Mouse (Mus musculus): Measurements from ENCODE around the gene Arpp19. TPM values are rescaled to one million over a fixed set of nuclear protein-coding genes. Genes with fewer than 3 reads are reported as not detected.

Gene Arpp19
- polyA plus RNA-seq, 1 experiment: 16.1 TPM

DNA sequence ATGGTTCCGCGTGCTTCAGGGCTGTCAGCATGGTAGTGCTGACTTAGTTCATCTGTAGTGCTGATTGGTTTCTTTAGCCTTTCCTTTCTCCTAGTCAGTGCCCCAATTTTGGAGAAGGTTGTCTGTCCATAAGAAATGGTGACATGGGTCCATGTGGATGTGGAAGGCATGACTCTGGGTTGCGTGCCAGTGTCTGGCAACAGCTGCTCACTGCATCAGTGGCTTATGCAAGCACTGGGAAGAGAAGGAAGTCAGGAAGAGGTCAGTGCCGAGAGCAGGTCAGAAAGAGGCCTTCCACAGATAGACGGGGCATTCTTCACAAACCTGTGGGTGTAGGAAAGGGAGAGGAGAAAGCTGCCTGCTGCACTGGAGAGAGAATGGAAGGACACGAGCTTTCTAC is 36.4 kb upstream of the Arpp19 start:
- H3K4me1 ChIP-seq (replicated peaks; ENCODE audit: control insufficient read depth, insufficient read depth, low read length): no peaks in the 10 kb centered on the region
- DNase-seq: no peak
- H3K4me3 ChIP-seq (ENCODE audit: control insufficient read depth, insufficient read depth, low read length): no peak overlapping the region
- no peak for TF ChIP-seq POLR2A (IDR thresholded peaks at IDR 0.05; ENCODE audit: control insufficient read depth, extremely low read depth, insufficient read depth, low read length, poor library complexity)
- no peak for TF ChIP-seq CTCF (IDR thresholded peaks at IDR 0.05; ENCODE audit: borderline replicate concordance, control insufficient read depth, extremely low read depth, insufficient read depth, low read length, poor library complexity)
- H3K27ac ChIP-seq (ENCODE audit: control insufficient read depth, insufficient read depth, low read length): no peak overlapping the region
- WGBS: 96% methylated on average over 6 of the region's 6 CpGs
- no peaks in the 10 kb centered on the region for H3K36me3 ChIP-seq (ENCODE audit: control insufficient read depth, insufficient read depth, low read length)
- no peaks in the 10 kb centered on the region for H3K27me3 ChIP-seq (ENCODE audit: control insufficient read depth, insufficient read depth, low read length)

DNA sequence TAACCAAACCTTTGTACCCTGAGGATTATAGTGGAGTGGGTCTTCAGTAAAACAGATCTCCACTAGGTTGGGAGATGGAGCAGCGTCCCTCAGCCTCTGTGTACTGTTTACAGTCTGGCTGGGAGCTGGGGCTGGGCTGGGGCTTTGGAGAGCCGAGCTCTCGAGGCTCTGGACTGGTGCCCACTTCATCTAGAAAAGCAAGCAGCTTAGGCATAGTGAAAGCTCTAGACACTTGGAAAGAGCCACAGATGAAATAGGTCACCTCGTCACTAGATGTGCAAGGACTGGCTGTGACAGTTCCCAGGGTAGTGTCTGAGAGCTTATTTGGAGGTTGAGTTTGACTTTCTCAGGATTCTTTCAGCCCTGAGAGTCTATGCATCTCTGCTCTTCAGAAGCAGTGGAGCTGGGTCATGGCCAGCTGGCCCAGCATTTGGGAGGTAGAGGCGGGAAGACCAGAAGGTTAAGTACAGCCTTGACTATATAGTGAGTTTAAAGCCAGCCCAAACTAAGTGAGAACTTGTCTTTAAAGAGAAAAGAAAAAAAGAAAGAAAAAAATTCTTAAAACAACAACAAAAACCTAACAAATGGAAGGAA is 35.7 kb upstream of the Arpp19 start:
- TF ChIP-seq POLR2A (IDR thresholded peaks at IDR 0.05; ENCODE audit: control insufficient read depth, extremely low read depth, insufficient read depth, low read length, poor library complexity): no peak
- no peak for TF ChIP-seq CTCF (IDR thresholded peaks at IDR 0.05; ENCODE audit: borderline replicate concordance, control insufficient read depth, extremely low read depth, insufficient read depth, low read length, poor library complexity)
- DNase-seq: no peak
- H3K4me1 ChIP-seq (replicated peaks; ENCODE audit: control insufficient read depth, insufficient read depth, low read length): no peaks in the 10 kb centered on the region
- H3K27me3 ChIP-seq (ENCODE audit: control insufficient read depth, insufficient read depth, low read length): no peaks in the 10 kb centered on the region
- H3K27ac ChIP-seq (ENCODE audit: control insufficient read depth, insufficient read depth, low read length): no peak overlapping the region
- WGBS: 95% methylated on average over 5 of the region's 5 CpGs
- H3K4me3 ChIP-seq (ENCODE audit: control insufficient read depth, insufficient read depth, low read length): no peak overlapping the region
- no peaks in the 10 kb centered on the region for H3K36me3 ChIP-seq (ENCODE audit: control insufficient read depth, insufficient read depth, low read length)

DNA sequence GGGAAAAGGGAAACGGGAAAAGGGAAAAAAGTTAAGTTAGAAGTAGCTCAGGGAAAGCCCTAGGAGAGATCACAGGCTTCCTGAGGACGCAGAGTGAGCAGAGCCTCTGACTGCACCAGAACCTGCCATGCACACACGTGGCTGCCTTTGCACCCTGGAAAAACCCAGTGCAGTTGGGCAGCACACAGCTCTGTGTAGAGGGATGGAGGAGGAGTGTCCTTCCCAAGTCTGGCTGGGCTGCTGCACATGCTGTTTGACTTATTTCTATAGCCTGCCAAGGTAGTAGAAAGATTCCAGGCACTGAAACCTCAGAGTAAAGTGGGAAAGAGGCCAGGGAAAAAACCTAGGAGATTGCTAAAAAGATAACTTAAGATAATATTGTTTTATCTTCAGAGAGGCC is 35.2 kb upstream of the Arpp19 start:
- 83% methylated on average over 3 of the region's 3 CpGs for WGBS
- no peaks in the 10 kb centered on the region for H3K4me1 ChIP-seq (replicated peaks; ENCODE audit: control insufficient read depth, insufficient read depth, low read length)
- TF ChIP-seq CTCF (IDR thresholded peaks at IDR 0.05; ENCODE audit: borderline replicate concordance, control insufficient read depth, extremely low read depth, insufficient read depth, low read length, poor library complexity): no peak
- H3K27ac ChIP-seq (ENCODE audit: control insufficient read depth, insufficient read depth, low read length): no peak overlapping the region
- H3K36me3 ChIP-seq (ENCODE audit: control insufficient read depth, insufficient read depth, low read length): no peaks in the 10 kb centered on the region
- H3K27me3 ChIP-seq (ENCODE audit: control insufficient read depth, insufficient read depth, low read length): no peaks in the 10 kb centered on the region
- H3K4me3 ChIP-seq (ENCODE audit: control insufficient read depth, insufficient read depth, low read length): no peak overlapping the region
- no peak for DNase-seq

GRCm38 (mm10) chr9:75004203-75004602 is 33.2 kb upstream of the Arpp19 start:
- Histone ChIP-seq H3K36me3 (ENCODE audit: control insufficient read depth, insufficient read depth, low read length) (peaks cover 11% of the 10 kb centered on the region), H3K27me3 (ENCODE audit: control insufficient read depth, insufficient read depth, low read length) (no peaks in the 10 kb centered on the region), H3K4me1 (replicated peaks; ENCODE audit: control insufficient read depth, insufficient read depth, low read length) (no peaks in the 10 kb centered on the region), H3K27ac (ENCODE audit: control insufficient read depth, insufficient read depth, low read length) (no peak overlapping the region), H3K4me3 (ENCODE audit: control insufficient read depth, insufficient read depth, low read length) (no peak overlapping the region)
- WGBS: 89% methylated on average over 10 of the region's 10 CpGs
- no peak for DNase-seq
- TF ChIP-seq POLR2A (IDR thresholded peaks at IDR 0.05; ENCODE audit: control insufficient read depth, extremely low read depth, insufficient read depth, low read length, poor library complexity) (no peak), CTCF (IDR thresholded peaks at IDR 0.05; ENCODE audit: borderline replicate concordance, control insufficient read depth, extremely low read depth, insufficient read depth, low read length, poor library complexity) (no peak)

GRCm38 (mm10) chr9:75016591-75016990 is 20.8 kb upstream of the Arpp19 start:
- no peaks in the 10 kb centered on the region for H3K4me1 ChIP-seq (replicated peaks; ENCODE audit: control insufficient read depth, insufficient read depth, low read length)
- 99% methylated on average over 2 of the region's 2 CpGs for WGBS
- DNase-seq: no peak
- H3K36me3 ChIP-seq (ENCODE audit: control insufficient read depth, insufficient read depth, low read length): peaks cover 31% of the 10 kb centered on the region
- no peaks in the 10 kb centered on the region for H3K27me3 ChIP-seq (ENCODE audit: control insufficient read depth, insufficient read depth, low read length)
- H3K4me3 ChIP-seq (ENCODE audit: control insufficient read depth, insufficient read depth, low read length): no peak overlapping the region
- TF ChIP-seq CTCF (IDR thresholded peaks at IDR 0.05; ENCODE audit: borderline replicate concordance, control insufficient read depth, extremely low read depth, insufficient read depth, low read length, poor library complexity) (no peak), POLR2A (IDR thresholded peaks at IDR 0.05; ENCODE audit: control insufficient read depth, extremely low read depth, insufficient read depth, low read length, poor library complexity) (no peak)
- no peak overlapping the region for H3K27ac ChIP-seq (ENCODE audit: control insufficient read depth, insufficient read depth, low read length)

DNA sequence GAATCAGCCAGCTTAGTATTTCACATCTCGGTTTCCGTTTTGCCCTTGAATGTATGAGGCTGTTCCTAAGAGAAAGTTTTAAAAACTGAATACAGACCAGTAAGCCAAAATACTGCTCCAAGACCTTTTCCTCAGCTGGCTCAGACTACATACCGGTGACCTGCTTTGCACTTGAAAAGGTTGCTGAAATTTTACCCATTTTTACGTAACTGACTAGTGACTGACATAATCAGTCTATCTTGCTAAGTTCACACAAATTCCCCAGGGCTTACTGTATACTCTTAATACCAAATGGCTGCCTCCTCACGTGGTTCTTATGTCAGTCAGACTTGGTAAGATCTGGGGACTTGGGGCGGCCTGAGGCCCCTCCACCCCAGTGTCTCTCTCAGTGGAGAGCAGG is 18.2 kb upstream of the Arpp19 start:
- no peaks in the 10 kb centered on the region for H3K27me3 ChIP-seq (ENCODE audit: control insufficient read depth, insufficient read depth, low read length)
- 97% methylated on average over 6 of the region's 6 CpGs for WGBS
- peaks cover 19% of the 10 kb centered on the region; the same call in 1 of the 2 replicates for H3K36me3 ChIP-seq (ENCODE audit: control insufficient read depth, insufficient read depth, low read length)

DNA sequence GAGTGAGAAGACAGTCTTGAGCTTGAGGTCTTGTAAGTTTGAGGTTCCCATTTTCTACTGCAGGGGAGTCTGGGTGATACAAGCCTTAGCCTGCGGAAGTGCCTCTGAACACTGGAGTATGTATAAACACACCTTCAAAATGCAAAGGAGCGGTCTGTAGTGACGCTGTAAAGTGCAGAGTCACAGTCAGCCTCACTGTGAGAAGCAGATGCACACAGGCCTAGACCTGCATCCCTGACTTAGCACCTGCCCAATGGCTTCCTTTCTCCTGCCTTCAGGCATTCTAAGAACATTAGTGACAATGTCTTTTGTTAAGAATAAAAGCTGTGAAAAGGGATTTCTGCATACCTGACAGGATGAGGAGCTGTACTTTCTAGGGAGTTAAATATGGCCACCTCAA is 17.8 kb upstream of the Arpp19 start:
- H3K4me3 ChIP-seq (ENCODE audit: control insufficient read depth, insufficient read depth, low read length): no peak overlapping the region
- peaks cover 19% of the 10 kb centered on the region; the same call in 1 of the 2 replicates for H3K36me3 ChIP-seq (ENCODE audit: control insufficient read depth, insufficient read depth, low read length)
- no peak overlapping the region for H3K27ac ChIP-seq (ENCODE audit: control insufficient read depth, insufficient read depth, low read length)
- no peaks in the 10 kb centered on the region for H3K4me1 ChIP-seq (replicated peaks; ENCODE audit: control insufficient read depth, insufficient read depth, low read length)
- 98% methylated on average over 3 of the region's 3 CpGs for WGBS
- TF ChIP-seq CTCF (IDR thresholded peaks at IDR 0.05; ENCODE audit: borderline replicate concordance, control insufficient read depth, extremely low read depth, insufficient read depth, low read length, poor library complexity) (no peak), POLR2A (IDR thresholded peaks at IDR 0.05; ENCODE audit: control insufficient read depth, extremely low read depth, insufficient read depth, low read length, poor library complexity) (no peak)
- DNase-seq: no peak
- no peaks in the 10 kb centered on the region for H3K27me3 ChIP-seq (ENCODE audit: control insufficient read depth, insufficient read depth, low read length)

More for the DNA sequence above, 18.2 kb upstream of the Arpp19 start:
- H3K4me1 ChIP-seq (replicated peaks; ENCODE audit: control insufficient read depth, insufficient read depth, low read length): no peaks in the 10 kb centered on the region
- no peak overlapping the region for H3K27ac ChIP-seq (ENCODE audit: control insufficient read depth, insufficient read depth, low read length)
- TF ChIP-seq POLR2A (IDR thresholded peaks at IDR 0.05; ENCODE audit: control insufficient read depth, extremely low read depth, insufficient read depth, low read length, poor library complexity) (no peak), CTCF (IDR thresholded peaks at IDR 0.05; ENCODE audit: borderline replicate concordance, control insufficient read depth, extremely low read depth, insufficient read depth, low read length, poor library complexity) (no peak)
- H3K4me3 ChIP-seq (ENCODE audit: control insufficient read depth, insufficient read depth, low read length): no peak overlapping the region
- DNase-seq: no peak

All from thymus, adult 2 months (tissue).